Mouse (Mus musculus): Measurements from ENCODE around the gene Slc25a13.

DNA sequence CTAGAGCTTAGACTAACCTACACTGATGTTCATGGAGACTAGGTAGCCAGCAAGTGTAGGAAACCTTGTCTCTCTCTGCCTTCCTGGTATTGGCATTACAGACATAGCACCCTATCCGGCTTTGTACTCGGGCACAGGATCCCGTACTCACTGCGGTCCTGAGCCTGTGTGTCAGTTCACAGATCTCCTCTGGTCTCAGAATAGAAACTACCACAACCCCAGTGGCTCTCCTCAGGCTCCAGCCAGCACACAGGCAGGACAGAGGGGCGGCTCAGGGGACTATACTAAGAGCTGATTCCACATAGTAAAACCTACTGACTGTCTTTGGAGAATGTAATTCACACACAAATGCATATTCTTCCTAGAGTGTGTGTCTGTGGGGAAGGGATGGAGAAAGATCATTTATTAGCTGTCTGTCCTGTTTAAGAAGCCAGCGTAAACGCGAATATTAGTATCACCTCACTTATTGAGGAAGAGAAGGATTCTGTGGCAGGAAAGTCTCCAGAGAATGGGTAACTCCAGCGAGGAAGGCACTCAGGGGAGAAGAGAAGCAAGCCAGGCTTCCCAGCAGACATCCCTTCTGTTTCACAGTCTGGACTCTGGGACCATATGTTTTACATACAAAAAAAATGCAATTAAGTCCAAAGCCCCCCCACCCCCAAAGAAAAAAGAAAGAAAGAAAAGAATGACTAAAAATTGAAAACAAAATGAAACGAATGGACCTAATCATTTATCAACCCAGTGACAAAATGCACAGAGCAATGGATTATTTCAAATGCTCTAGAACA is 49.4 kb downstream of the Slc25a13 start:
- no peak for TF ChIP-seq POLR2A (IDR thresholded peaks at IDR 0.05; ENCODE audit: low read depth, low read length)
- no peak for TF ChIP-seq CTCF (IDR thresholded peaks at IDR 0.05; ENCODE audit: extremely low read depth, insufficient read length, insufficient replicate concordance, low read depth, low read length)

Measured in small intestine, adult 2 months (tissue).